Mouse (Mus musculus) embryonic facial prominence, embryonic 10.5 days (tissue): ENCODE measurements around the gene Kmt2c. TPM values are rescaled to one million over a fixed set of nuclear protein-coding genes. Genes with fewer than 3 reads are reported as not detected.

Experiments used
- DNase-seq: peaks from one replicate; pipeline ENCODE4 v3.0.0-alpha.2; 2017; ENCODE audit warnings: low spot score
- H3K27ac ChIP-seq: fragments of 300-500 bp; sonication (generic); replicated peaks from 2 replicates; pipeline ENCODE4 v1.5.1; 2016; ENCODE audit warnings: mild to moderate bottlenecking
- H3K27me3 ChIP-seq: fragments of 300-500 bp; sonication (generic); replicated peaks from 2 replicates; pipeline ENCODE4 v1.6.1; 2016; ENCODE audit warnings: low read depth, mild to moderate bottlenecking; ENCODE audit not compliant: poor library complexity, severe bottlenecking
- H3K36me3 ChIP-seq: fragments of 300-500 bp; sonication (generic); replicated peaks from 2 replicates; pipeline ENCODE4 v1.6.1; 2016; ENCODE audit warnings: mild to moderate bottlenecking, moderate library complexity
- H3K4me1 ChIP-seq: fragments of 300-500 bp; sonication (generic); 2 replicates; pipeline ENCODE4 v1.6.1; 2016
- H3K4me3 ChIP-seq: fragments of 300-500 bp; sonication (generic); 2 replicates; pipeline ENCODE4 v1.5.1; 2016; ENCODE audit warnings: mild to moderate bottlenecking, moderate library complexity
- H3K9me3 ChIP-seq: fragments of 300-500 bp; sonication (generic); 2 replicates; pipeline ENCODE4 v1.6.1; 2016; ENCODE audit warnings: mild to moderate bottlenecking
- WGBS: fragments of 180-500 bp; shearing (Covaris S2); methylation state at CpG from one replicate; pipeline ENCODE4 v1.1.7; 2016; 5-methylcytosine and 5-hydroxymethylcytosine counted together
- polyA plus RNA-seq: library from polyadenylated mRNA; unstranded; fragments of >200 nt; fragmentation: Nextera tagmentation; extraction: Ambion mirVana; gene quantifications from 2 replicates; pipeline ENCODE4 v1.2.1, GENCODE M21; 2016

The Kmt2c gene
- polyA plus RNA-seq, 1 experiment from 2014 or later, result 11.9 TPM

DNA sequence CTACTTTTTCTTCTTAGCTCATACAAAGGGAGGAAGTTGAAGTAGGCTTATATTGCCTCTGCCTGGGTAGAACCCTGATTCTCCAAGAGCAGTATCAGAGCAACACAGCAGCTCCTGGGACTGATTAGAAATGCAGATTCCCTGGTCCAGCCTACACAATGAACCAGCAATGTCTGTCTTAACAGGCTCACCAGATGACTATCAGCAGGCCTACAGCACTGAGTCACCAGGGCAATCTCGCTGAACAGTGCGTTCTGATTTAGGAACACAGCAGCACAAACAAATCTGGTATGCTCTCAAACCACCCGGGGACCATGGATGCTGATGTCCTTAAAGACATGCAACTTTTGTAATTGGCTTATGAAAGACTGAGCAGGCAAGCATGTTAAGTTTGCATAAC lies 201.8 kb downstream of the Kmt2c start:
- peaks cover 55% of the 10 kb centered on the region for H3K36me3 ChIP-seq
- WGBS, result 81% methylated on average over 3 of the region's 3 CpGs
- H3K27ac ChIP-seq, result no peak overlapping the region
- no peaks in the 10 kb centered on the region for H3K4me1 ChIP-seq
- DNase-seq, result no peak
- H3K27me3 ChIP-seq, result no peaks in the 10 kb centered on the region
- H3K9me3 ChIP-seq, result no peaks in the 10 kb centered on the region
- no peak overlapping the region for H3K4me3 ChIP-seq

DNA sequence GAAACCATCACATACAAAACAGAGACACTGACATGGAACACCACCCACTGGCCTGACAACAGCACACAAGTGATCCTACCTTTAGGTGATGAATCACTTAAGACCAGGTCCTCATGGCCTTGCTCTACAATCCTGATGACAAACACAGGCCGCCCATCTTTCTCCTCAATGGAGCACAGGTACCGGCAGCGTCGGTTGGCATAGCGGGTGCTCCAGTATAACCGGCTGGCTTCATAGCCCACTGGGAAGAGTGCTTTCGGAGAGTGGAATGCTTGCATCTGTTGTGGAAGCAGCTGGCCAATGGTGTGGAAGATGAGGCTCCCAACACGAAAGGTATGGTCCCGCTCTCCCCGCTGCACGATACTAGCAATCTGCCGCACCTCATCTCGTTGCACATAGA lies 214.6 kb downstream of the Kmt2c start:
- no peaks in the 10 kb centered on the region for H3K27me3 ChIP-seq
- DNase-seq, result no peak
- no peak overlapping the region for H3K27ac ChIP-seq
- H3K36me3 ChIP-seq, result peaks cover 90% of the 10 kb centered on the region
- no peaks in the 10 kb centered on the region for H3K4me1 ChIP-seq
- no peaks in the 10 kb centered on the region for H3K9me3 ChIP-seq
- WGBS, result 94% methylated on average over 13 of the region's 13 CpGs
- H3K4me3 ChIP-seq, result no peak overlapping the region

DNA sequence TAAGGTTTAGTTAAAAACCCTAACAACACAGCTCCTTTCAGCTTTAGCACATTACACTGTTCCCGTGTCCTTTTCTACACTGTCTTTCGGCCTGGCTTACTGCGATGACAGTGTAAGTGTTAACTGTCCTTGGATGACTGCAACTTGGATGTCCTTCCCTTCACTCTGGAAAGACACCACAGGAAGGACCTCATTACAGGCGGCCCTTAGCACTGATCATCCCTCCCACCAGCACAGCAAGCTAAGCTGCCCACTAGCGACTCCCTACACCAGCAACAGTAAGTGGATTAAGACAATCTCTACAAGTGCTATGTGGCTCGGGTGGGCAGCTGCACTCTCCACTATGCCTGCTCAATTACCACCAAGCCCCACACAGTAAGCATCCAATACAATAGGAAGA lies 222.2 kb downstream of the Kmt2c start:
- Histone ChIP-seq H3K9me3 (no peaks in the 10 kb centered on the region), H3K36me3 (peaks cover 85% of the 10 kb centered on the region), H3K4me3 (no peak overlapping the region), H3K4me1 (no peaks in the 10 kb centered on the region), H3K27me3 (no peaks in the 10 kb centered on the region), H3K27ac (no peak overlapping the region)
- 83% methylated on average over 6 of the region's 6 CpGs for WGBS
- no peak for DNase-seq

- Histone ChIP-seq H3K36me3 (peaks cover 84% of the 10 kb centered on the region), H3K4me1 (no peaks in the 10 kb centered on the region), H3K27ac (no peak overlapping the region), H3K4me3 (no peak overlapping the region), H3K9me3 (no peaks in the 10 kb centered on the region), H3K27me3 (no peaks in the 10 kb centered on the region)
- 92% methylated on average over 10 of the region's 10 CpGs for WGBS
- DNase-seq, result no peak
Measured at GRCm38 (mm10) chr5:25275629-25276028, 223.0 kb downstream of the Kmt2c start.

- Histone ChIP-seq H3K4me3 (no peak overlapping the region), H3K27me3 (no peaks in the 10 kb centered on the region), H3K36me3 (peaks cover 72% of the 10 kb centered on the region), H3K4me1 (no peaks in the 10 kb centered on the region), H3K27ac (no peak overlapping the region), H3K9me3 (no peaks in the 10 kb centered on the region)
- no peak for DNase-seq
- 94% methylated on average over 4 of the region's 4 CpGs for WGBS
Measured at GRCm38 (mm10) chr5:25268258-25268888, 230.2 kb downstream of the Kmt2c start.

DNA sequence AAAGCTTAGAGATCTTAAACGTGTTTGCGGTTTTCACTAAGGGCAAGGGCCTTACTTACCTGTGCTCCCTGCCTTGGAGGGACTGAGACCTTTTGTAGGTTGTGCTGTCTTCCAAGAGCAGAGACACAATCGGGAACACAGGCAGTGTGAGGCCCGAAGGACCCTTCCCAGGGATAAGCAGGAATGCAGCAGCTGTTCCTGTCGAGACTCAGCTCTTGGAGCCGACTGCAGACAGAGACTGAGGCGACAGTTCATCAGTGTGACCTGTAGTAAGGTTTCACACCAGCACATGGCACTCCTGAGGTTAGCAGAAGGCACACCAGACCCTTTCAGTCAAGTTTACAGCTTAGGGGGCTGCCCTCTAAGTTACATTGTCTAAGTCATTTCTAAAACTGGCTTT lies 236.3 kb downstream of the Kmt2c start:
- DNase-seq, result no peak

DNA sequence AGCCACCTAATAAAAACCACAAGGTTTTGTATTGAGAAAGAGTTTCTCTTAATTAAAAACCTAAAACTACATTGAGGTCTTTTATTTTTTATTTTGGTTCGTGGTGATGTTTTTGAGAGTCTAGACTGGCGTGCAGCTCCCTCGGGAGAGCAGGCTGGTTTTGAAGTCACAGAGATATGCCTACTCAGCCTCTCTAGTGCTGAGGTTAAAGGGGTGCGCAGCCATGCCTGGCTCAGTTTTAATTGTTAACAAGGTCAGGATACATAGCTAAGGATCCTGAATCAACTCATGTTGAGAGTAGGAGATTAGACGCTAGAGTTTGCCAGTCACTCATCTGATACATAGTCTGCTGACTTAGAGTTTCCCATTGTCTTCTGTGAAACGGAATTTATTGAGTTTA lies 237.1 kb downstream of the Kmt2c start:
- Histone ChIP-seq H3K4me1 (no peaks in the 10 kb centered on the region), H3K27me3 (no peaks in the 10 kb centered on the region), H3K4me3 (no peak overlapping the region), H3K9me3 (no peaks in the 10 kb centered on the region), H3K27ac (no peak overlapping the region), H3K36me3 (peaks cover 90% of the 10 kb centered on the region)
- WGBS, result 85% methylated on average over 6 of the region's 6 CpGs
- DNase-seq, result no peak

More for the DNA sequence above, 236.3 kb downstream of the Kmt2c start:
- Histone ChIP-seq H3K9me3 (no peaks in the 10 kb centered on the region), H3K4me3 (no peak overlapping the region), H3K27ac (no peak overlapping the region), H3K27me3 (no peaks in the 10 kb centered on the region), H3K36me3 (peaks cover 90% of the 10 kb centered on the region), H3K4me1 (no peaks in the 10 kb centered on the region)
- 91% methylated on average over 7 of the region's 7 CpGs for WGBS

DNA sequence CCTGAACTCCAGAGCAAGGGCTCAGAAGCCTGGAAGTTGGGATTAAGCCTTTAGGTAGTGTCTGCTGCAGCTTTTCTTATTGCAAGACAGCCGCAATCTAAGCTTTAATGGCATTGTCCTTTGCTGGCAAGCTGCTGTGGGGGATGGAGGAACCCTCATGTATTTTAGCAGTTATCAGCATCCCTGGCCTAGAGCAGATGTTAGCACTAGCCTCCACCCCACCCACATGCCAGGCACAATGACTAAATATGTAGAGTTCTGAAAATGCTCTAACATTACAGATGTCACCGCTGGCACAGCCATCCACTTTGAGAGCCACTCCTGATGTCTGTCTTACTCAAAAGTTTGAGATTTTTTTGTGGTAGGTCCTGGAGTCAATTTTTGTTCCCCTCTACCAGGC lies 241.9 kb downstream of the Kmt2c start:
- no peaks in the 10 kb centered on the region for H3K9me3 ChIP-seq
- no peak overlapping the region for H3K27ac ChIP-seq
- no peaks in the 10 kb centered on the region for H3K27me3 ChIP-seq
- no peak overlapping the region for H3K4me3 ChIP-seq
- WGBS, result 89% methylated on average over 2 of the region's 2 CpGs
- H3K36me3 ChIP-seq, result peaks cover 83% of the 10 kb centered on the region
- no peaks in the 10 kb centered on the region for H3K4me1 ChIP-seq
- DNase-seq, result no peak

DNA sequence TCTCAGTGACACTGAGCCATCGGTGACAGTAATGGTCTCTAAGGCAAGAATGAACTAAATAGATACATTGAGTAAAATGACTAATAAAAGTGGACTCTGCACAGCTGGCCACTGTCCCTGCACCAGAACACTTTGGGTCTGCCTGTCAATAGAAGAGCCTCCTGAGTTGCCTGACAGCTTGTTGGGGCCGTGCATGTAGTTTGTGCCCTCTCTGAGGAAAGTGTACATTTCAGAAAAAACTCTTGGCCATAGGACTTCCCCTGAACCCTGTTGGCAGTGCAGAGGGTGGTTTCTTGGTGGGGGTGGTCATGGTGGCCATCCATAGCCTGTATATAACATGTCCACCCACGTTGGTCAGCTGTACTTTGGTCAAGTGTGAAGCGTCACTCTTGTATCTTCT lies 244.1 kb downstream of the Kmt2c start:
- no peaks in the 10 kb centered on the region for H3K9me3 ChIP-seq
- H3K27ac ChIP-seq, result no peak overlapping the region
- DNase-seq, result no peak
- no peaks in the 10 kb centered on the region for H3K27me3 ChIP-seq
- 90% methylated on average over 4 of the region's 4 CpGs for WGBS
- no peak overlapping the region for H3K4me3 ChIP-seq
- H3K36me3 ChIP-seq, result peaks cover 91% of the 10 kb centered on the region
- H3K4me1 ChIP-seq, result no peaks in the 10 kb centered on the region

GRCm38 (mm10) chr5:25252825-25253544 lies 245.6 kb downstream of the Kmt2c start:
- no peak overlapping the region for H3K27ac ChIP-seq
- no peaks in the 10 kb centered on the region for H3K9me3 ChIP-seq
- peaks cover 84% of the 10 kb centered on the region for H3K36me3 ChIP-seq
- 92% methylated on average over 8 of the region's 8 CpGs for WGBS
- no peaks in the 10 kb centered on the region for H3K27me3 ChIP-seq
- no peak overlapping the region for H3K4me3 ChIP-seq
- no peaks in the 10 kb centered on the region for H3K4me1 ChIP-seq
- DNase-seq, result no peak

- no peak for DNase-seq
- no peak overlapping the region for H3K27ac ChIP-seq
- H3K4me3 ChIP-seq, result no peak overlapping the region
- no peaks in the 10 kb centered on the region for H3K9me3 ChIP-seq
- 92% methylated on average over 2 of the region's 2 CpGs for WGBS
- H3K4me1 ChIP-seq, result no peaks in the 10 kb centered on the region
- no peaks in the 10 kb centered on the region for H3K27me3 ChIP-seq
- peaks cover 78% of the 10 kb centered on the region for H3K36me3 ChIP-seq
Measured at GRCm38 (mm10) chr5:25252423-25252822, 246.2 kb downstream of the Kmt2c start.

- Histone ChIP-seq H3K9me3 (no peaks in the 10 kb centered on the region), H3K4me3 (no peak overlapping the region), H3K27me3 (no peaks in the 10 kb centered on the region), H3K4me1 (no peaks in the 10 kb centered on the region), H3K27ac (no peak overlapping the region), H3K36me3 (peaks cover 37% of the 10 kb centered on the region)
- 92% methylated on average over 3 of the region's 3 CpGs for WGBS
- DNase-seq, result no peak
Measured at GRCm38 (mm10) chr5:25247036-25247435, 251.5 kb downstream of the Kmt2c start.

- H3K4me1 ChIP-seq, result no peaks in the 10 kb centered on the region
- DNase-seq, result no peak
- H3K4me3 ChIP-seq, result no peak overlapping the region
- 78% methylated on average over 1 of the region's 1 CpGs for WGBS
- H3K27ac ChIP-seq, result no peak overlapping the region
- H3K9me3 ChIP-seq, result no peaks in the 10 kb centered on the region
- no peaks in the 10 kb centered on the region for H3K27me3 ChIP-seq
- peaks cover 34% of the 10 kb centered on the region for H3K36me3 ChIP-seq
Measured at GRCm38 (mm10) chr5:25246473-25246865, 252.1 kb downstream of the Kmt2c start.
